Mouse (Mus musculus): ENCODE data around the gene Eef1akmt1.

Eef1akmt1 gene

DNA sequence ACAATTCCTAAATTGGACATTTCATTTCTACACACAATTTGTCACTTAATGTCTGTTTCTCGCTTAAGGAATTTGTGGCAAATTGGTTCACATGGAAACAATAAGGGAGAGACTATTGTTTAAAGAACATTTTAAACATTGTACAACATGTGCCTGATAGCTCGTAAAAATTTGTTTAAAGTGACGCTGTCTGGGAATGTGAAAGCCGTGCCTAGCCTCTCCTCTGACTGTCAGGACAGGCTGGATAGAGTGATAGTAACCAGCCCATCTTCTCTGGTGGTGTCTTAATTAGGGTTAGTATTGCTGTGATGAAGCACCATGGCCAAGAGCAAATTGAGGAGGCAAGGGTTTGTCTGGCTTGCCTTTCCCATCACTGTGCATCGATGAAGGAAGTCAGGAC, 24.4 kb downstream of the Eef1akmt1 start:
- no peak for DNase-seq (ENCODE audit: low read depth in 2 of 2, low spot score in 2 of 2)

DNA sequence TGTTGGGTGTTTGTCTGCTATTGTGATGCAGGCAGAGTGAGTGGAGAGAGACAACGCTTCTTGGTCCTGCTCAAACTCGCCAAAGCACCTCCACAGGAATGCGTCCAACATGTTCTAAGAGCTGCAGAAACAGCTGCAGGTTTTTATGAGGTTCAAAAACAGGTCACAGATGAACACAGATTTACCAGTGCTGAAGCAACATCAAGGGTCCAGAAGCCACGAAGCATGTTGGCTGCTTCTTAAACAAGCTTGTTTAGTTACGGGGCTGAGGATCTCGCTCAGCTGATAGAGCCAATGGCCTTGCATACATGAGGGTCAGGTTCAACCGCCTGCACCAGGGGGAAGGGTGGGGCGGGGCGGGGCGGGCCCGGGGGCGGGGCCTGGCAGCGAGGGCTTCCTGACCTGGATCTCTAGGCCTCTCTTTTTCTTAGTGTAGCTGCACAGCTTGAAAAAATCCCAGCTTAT, 24.8 kb downstream of the Eef1akmt1 start:
- DNase-seq (ENCODE audit: low read depth in 2 of 2, low spot score in 2 of 2) = no peak

DNA sequence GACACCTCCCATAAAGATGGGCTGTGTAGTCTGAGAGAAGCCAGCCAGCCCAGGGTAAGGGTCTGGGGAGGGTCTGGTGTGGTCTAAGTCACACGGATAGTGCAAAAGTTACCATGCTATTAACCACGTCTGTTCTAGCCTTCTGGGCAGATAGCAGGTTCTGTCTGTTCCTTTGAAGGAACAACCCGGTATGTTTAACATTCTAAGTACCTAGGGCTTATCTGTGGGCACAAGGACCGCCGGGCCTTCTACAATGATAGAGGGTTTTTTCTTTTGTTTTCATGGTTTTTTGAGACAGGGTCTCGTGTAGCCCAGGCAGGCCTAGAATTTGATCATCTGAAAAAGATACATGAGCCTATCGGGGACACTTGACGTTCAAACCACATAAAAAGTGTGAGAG, 25.3 kb downstream of the Eef1akmt1 start:
- no peak for DNase-seq (ENCODE audit: low read depth in 2 of 2, low spot score in 2 of 2)

DNA sequence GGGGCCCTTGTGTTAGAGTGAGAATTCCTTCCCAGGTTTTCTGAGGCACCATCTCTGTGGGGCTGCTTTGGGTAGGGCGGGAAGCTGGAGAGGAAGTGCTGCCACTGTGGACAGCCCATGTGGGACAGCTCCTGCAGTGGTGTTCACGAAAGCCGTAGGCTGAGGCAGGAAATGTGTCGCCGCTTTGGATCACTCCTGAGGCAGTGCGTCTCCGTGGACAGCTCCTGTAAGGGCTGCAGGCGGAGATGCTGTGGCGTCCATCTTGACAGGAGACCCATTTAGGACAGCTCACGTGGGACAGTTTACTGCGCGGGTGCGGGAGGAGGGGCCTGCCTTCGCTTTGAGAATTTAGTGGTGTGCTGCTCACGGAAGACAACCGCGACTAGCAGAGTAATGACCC, 25.9 kb downstream of the Eef1akmt1 start:
- DNase-seq (ENCODE audit: low read depth in 2 of 2, low spot score in 2 of 2) = no peak

DNA sequence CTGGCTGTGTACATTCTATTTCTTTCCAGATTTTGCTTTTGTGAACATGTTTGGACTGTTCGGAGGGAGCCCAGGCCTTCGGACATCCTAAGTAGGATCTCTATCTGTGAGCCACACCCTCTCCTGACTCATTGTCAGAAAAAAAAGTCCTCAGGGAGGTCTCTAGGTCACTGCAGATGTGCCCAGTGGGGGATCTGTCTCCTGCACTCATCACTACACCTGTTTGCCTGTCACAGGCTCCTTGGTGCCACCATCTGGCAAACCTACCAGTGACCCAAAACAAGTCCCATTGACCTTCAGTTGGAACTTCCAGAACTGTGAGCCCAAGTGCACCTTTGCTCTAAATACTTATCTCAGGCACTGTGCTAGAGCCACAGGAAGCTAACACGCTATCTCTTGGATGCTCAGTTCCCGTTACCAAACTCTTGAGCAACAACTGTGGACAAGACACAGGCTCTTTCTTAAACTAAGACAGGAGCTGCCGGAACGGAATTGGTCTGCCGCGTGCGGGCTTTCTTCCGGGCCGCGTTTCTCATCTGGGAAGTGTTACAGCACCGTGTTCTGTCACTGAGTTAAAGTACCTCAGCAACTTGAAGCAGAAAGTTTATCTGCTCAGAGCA, 27.9 kb downstream of the Eef1akmt1 start:
- no peak for DNase-seq (ENCODE audit: low read depth in 2 of 2, low spot score in 2 of 2)

DNA sequence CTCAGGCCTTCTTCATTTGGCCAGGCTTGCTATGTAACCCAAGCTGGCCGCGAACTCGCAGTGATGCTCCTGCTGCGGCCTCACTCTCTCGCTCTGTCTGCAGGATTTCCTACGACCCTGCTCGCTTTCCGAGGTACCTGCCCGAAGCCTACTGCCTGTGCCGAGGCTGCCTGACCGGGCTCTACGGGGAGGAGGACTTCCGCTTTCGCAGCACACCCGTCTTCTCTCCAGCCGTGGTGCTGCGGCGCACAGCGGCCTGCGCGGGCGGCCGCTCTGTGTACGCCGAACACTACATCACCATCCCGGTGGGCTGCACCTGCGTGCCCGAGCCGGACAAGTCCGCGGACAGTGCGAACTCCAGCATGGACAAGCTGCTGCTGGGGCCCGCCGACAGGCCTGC, 29.2 kb downstream of the Eef1akmt1 start:
- no peak for DNase-seq (ENCODE audit: low read depth in 2 of 2, low spot score in 2 of 2)

DNA sequence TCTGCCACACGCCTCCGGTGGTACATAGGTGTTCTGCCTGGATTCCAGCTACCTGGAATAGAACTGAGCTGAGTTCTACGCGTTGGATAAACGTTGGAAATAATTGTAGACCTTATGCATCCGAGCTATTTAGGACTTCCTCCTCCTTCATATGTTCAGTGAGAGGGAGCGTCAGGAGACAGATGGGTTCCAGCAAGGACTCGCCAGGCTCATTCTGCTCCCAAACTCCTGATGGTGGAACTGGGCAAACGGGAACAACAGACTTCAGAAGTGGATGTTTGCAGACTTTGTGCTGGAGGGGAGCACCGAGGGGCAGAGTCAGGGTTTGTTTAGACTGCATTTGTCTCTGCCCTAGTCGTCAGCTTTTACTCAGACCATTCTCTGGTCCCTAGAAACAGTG, 30.7 kb downstream of the Eef1akmt1 start:
- DNase-seq (ENCODE audit: low read depth in 2 of 2, low spot score in 2 of 2) = no peak

DNA sequence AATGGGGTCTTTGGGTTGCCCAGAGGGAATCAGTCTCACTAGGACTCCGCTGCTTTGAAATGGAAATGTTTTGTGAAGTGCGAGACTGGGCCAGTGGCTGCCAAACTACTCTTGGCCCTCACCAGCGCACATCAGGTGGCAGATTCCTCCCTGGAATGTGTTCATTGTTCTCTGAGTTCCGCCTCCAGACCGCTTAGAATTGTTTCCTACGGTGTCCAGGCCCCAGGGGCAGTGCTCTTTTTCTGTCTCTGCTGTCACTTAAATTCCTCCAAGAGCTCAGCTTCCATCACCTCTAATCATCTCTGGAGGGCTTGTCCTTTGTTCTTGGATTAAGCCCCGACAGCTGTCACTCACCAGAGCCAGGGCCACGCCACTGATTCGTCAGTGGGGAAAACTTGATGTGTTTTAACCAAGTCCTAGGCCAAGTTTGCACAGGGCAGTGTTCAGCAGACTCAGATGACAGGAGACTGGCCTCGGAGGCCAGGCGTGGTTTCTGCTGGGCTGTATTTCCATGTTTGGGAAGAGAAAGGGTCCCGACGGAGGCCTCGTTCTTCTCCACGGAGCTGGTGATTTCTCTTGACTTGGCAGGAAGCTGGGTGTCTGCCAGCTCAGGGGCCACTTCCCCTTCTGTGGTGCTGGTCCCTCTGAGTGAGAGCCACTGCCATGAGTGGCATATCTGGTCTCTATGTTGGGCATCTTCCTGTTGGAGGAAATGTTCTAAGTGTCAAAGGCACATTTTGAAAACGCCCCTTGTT, 34.0 kb downstream of the Eef1akmt1 start:
- DNase-seq (ENCODE audit: low read depth in 2 of 2, low spot score in 2 of 2) = no peak

DNA sequence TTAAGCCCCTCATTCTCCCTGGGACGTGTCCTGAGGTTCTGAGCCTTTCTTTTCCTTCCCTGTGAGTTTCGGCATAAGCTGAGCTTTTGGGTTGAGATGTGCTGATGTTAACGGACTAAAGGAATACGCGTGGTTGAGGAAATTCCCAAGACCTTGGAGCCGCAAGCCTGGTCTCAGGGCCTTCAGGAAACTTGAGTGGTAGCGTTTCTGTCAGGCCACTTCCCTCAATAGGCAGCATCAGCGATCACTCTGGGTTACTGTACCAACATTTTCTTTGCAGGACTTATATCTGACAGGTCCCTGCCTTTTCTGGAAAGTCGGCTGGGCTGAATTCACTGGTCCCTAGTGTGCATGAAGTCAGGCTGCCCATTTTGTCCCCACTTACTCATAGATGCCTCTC, 34.6 kb downstream of the Eef1akmt1 start:
- no peak for DNase-seq (ENCODE audit: low read depth in 2 of 2, low spot score in 2 of 2)

DNA sequence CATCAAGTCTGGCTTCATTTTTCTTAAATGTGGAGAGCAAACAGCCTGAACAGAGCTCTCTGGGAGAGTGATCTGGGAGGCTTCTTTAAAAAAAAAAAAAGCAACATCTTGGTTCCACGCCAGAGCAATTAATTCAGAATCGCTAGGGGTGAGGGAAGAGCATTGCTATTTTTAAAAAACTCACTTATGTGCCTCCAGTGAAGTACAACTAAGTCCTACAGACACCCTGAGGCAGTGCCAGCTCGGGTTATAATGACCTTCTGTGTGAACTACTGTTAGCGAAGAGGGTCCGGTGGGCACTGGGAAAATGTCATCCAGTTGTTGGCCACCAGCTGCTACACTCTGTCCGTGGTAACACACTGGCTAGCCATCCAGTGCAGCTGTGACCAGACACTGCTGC, 35.8 kb downstream of the Eef1akmt1 start:
- DNase-seq (ENCODE audit: low read depth in 2 of 2, low spot score in 2 of 2) = no peak

DNA sequence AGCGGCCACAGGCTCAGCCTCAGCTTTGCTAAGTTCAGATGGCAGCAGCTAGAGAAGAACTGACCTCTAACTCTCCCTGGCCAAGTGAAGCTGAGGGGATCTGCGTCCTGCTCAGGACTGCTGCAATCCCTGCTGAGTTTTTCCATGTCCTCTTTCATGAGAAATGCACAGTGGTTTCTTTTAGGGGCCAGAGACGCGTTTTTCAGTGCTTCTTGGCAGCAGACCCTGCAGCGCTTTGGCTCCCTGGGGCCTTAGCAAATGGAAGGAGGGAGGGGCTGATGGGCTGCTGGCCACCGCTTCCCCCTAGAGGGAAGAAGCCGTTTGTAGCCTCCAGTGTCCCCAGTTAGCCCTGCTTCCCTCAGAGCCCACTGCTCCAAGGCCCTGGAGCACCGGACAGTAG, 36.5 kb downstream of the Eef1akmt1 start:
- DNase-seq (ENCODE audit: low read depth in 2 of 2, low spot score in 2 of 2) = no peak

DNA sequence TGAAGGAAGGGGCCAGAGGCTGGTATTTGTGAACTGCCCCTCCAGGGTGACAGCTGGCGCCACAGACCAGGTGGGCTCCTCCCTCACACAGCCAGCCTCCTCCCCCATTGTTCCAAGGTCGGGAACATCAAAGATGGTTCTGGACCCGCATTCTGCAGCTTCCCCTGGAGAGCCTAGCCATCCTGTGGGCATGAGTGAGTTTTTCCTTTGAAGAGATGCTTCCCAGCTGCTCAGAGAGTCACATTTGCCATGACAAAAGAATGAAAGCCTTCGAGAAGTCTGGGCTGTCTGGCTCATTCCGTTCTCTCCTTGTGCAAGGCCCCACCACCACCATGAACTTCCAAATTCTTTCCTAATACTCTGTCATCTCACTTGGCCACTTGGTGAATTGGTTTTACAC, 37.1 kb downstream of the Eef1akmt1 start:
- no peak for DNase-seq (ENCODE audit: low read depth in 2 of 2, low spot score in 2 of 2)

DNA sequence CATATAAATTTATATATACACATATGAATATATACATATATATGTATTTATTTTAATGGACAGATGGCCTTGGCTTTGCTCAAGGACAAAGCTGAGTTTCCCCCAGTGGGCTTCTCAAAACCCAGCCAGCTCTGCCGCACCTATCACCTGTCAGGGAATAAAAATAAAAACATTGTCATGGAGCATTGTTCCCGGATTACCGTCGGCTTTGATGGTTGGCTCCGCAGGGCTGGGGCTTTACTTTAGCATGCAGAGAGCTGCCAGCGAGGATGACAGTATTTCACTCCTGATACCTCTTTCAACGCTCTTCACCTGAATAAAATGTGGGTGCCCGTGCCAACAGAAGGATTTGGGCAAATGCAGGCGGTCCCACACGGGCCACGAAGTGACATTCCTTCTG, 37.6 kb downstream of the Eef1akmt1 start:
- DNase-seq (ENCODE audit: low read depth in 2 of 2, low spot score in 2 of 2) = no peak

DNA sequence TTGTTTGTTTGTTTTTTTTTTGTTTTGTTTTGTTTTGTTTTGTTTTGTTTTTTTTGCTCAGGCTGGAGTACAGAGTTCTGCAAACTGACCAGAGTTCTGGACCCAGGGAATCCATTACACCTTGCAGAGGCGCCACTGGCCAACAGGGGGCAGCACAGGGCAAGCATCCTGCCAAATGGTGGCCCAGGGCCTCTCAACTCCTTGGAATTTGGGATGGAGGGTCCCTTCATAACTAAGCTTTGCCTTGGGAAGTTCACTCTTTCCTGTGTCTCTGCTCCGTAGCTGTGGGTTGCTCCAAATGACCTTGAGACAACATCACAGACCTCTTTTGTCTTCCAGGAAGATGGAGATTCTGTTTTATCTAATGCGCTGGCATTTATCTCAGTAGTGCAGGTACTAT, 38.2 kb downstream of the Eef1akmt1 start:
- peak in 1 of 2 experiments; percentile 24 for DNase-seq (ENCODE audit: low read depth in 2 of 2, low spot score in 2 of 2)

DNA sequence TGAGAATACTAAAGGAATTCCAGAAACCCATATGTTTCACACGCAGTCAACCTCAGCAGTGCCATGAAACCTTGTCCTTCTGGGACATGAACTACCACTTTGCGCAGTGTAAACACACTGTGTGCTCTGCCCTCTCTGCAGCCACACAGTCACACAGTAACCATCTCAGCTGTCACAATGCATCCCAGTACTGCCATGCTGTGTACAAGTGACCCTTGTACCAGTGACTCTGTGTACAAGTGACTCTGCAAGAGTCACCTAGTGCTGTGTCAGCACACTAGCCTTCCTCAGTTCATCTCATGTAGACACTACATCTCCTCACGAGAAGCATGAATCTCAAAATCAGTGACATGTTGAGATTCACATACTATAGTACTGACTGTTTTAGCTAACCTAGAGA, 38.8 kb downstream of the Eef1akmt1 start:
- no peak for DNase-seq (ENCODE audit: low read depth in 2 of 2, low spot score in 2 of 2)

DNA sequence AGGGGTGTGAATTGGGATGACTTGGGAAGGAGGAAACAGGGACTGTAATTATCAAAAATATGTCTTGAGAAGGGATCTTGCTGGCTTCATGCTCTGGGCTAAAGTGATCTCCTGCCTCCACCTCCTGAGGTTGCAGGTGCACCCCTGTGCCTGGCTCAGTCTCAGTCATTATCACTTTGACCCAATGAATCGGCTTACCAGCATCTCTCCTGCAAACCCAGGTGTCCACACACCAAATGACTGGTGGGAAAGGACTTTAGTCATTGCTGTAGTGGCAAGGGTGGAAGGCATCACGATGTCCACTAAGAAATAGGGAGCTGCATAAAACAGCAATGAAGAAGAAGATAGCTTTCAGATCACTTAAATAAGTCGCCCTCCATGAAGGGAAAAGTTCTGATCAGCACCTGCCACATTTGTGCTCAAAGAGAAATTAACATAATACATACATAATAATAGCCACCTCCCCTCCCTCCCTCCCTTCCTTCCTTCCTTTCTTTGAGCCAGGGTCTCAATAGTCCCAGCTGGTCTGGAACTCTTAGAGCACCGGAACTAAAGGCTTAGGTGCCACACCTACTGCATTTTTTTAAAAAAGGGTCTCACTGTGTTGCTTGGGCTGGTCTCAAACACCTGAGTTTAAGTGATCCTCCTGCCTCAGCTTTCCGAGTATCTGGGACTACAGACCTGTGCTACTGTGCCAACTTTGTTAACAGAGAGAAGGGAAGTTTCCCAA, 41.5 kb downstream of the Eef1akmt1 start:
- no peak for DNase-seq (ENCODE audit: low read depth in 2 of 2, low spot score in 2 of 2)

DNA sequence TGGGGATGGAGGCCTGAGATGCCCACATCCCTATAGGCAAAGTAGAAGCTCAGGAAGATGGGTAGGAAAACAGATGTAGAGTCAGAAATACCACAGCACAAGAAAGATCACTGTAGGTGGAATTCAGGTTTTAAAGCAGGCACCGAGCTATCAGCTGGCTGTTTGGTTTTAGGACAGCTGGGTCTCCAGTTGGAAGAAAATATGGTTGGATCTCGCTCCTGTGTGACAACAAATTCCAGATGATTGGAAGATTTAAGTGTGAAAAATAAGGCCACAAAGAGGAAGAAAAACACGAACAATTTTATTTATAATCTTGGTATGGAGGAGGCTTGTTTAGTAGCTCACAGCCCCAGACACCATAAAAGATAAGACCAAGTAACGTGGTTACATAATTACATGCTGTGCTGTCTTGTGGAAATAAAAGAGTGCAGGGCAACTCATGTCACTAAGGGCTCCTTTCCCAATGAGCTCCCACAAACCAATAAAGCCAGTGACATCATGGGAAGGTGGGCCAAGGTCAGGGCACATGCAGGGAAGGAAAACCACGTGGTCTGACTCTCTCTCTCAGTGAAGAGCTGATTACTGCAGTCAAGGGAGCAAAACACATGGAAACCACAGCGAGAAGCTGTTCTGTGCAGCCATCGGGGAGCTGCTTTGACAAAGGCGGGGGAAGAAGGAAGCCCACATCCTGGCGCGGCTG, 42.2 kb downstream of the Eef1akmt1 start:
- no peak for DNase-seq (ENCODE audit: low read depth in 2 of 2, low spot score in 2 of 2)

DNA sequence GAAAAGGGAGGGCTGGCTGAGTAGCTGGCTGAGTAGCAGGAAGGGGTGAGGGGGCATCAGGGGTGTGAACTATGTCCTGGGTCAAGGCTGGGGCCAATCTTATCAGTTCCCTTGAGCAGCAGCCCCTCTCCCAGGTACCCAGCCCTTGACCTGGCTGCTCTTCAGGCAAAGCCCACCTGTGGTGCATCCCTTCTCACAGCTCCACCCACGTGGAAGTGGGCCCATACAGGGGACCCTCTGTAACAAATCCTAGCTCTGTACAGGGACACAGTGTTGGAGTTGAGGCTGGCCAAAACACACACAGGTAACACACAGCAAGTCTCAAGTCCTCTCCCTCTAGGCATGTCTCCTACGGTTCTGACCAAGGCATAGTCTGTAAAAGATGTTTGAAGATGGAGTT, 43.8 kb downstream of the Eef1akmt1 start:
- no peak for DNase-seq (ENCODE audit: low read depth in 2 of 2, low spot score in 2 of 2)

DNA sequence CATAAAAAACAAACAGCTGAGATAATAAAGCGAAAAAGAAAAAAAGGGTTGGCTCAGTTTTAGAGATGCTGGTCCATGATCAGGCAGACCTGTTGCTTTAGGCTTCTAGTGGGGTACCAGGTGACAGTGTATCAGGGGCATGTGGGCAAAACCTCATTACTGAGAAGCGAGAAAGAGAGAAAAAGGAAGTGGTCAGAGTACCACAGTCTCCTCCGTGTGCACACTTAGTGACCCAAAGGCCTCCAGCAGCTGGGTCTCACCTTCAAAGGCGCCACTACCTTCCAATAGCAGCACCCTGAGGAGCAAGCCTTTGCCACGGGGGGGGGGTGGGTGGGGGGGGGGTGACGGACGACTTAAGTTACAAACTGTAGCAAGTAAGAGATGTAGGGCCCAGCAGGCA, 44.3 kb downstream of the Eef1akmt1 start:
- DNase-seq (ENCODE audit: low read depth in 2 of 2, low spot score in 2 of 2) = no peak

DNA sequence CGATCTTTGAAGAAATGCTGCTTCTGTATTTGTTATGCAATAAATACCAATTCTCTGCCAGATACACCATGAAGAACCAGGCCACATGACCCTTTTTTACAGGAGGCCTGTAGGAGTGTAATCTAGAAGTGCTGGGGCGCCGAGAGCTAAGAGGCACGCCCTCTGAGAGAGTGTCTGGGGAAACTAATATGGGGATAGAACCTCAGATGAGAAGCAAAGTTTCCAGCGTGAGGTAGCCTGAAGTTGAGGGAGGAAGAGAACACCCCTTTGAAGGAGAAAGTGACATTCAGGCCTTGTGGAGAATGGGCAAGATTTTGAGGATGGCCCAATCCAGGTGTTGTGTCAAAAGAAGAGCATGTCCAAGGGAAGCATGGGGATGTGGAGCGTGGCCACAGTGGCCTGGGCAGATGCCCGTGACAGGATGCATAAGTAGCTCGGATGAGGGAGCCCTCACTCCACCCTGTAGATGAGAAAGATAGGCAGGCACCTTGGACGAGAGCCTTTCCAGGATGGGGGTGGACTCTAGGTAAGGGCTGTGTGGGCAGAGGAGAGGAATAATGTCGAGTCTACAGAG, 45.3 kb downstream of the Eef1akmt1 start:
- DNase-seq (ENCODE audit: low read depth in 2 of 2, low spot score in 2 of 2) = no peak

DNA sequence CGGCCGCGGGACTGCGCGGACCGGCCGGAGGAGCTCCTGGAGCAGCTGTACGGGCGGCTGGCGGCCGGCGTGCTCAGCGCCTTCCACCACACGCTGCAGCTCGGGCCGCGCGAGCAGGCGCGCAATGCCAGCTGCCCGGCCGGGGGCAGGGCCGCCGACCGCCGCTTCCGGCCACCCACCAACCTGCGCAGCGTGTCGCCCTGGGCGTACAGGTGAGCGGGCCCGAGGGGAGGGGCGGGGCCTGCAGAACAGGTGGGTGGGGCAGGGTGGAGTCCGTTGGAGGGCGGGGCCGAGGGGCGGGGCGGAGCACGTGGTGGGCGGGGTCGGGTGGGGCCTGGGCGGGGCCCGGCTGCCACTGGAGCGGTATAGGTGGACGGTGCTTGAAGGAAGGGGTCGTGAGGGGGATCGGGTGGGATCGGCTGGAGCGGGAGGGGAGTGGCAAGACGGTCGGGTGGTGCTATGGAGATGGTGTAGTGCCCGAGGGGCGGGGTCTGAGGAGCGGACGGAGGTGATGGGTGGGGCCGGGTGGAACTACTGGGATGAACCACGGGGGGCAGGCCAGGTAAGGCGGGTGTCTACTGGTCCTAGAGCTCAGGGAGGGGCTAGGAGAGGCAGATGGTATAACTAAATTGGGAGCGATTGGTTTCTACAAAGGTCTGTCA, 45.9 kb downstream of the Eef1akmt1 start:
- peak in 1 of 2 experiments; percentile 17 for DNase-seq (ENCODE audit: low read depth in 2 of 2, low spot score in 2 of 2)

Measured in CD8-positive naive resting alpha-beta T cell, adult 2 months (primary cell).